Mouse (Mus musculus): ENCODE measurements at regions not wholly inside any gene's neighbourhood (a gene's known extent, or its start where the extent isn't known, plus 50 kb on each side); places are given as distances from the start of the nearest gene placed in this dataset.

GRCm38 (mm10) chr12:25768644-25769043 is 646.4 kb downstream of the Rnf144a start:
- no peak for DNase-seq (ENCODE audit: low spot score in 2 of 2)
- H3K4me3 ChIP-seq = no peak overlapping the region
- H3K27ac ChIP-seq = no peak overlapping the region
- no peak for TF ChIP-seq CTCF (conservative IDR thresholded peaks at IDR 0.05)

- no peak overlapping the region for H3K4me3 ChIP-seq
- DNase-seq (ENCODE audit: low spot score in 2 of 2) = no peak
- no peak overlapping the region for H3K27ac ChIP-seq
- TF ChIP-seq CTCF (conservative IDR thresholded peaks at IDR 0.05) = no peak
Measured at GRCm38 (mm10) chr12:25763061-25763460, 652.0 kb downstream of the Rnf144a start.

- no peak for TF ChIP-seq CTCF (conservative IDR thresholded peaks at IDR 0.05)
- Histone ChIP-seq H3K27ac (peak overlapping the region; percentile 47; the same call in 1 of the 2 replicates), H3K4me3 (no peak overlapping the region)
- peak; percentile 27 to 36 for DNase-seq (ENCODE audit: low spot score in 2 of 2)
Measured at GRCm38 (mm10) chr12:25757014-25757413, 658.0 kb downstream of the Rnf144a start.

- DNase-seq (ENCODE audit: low spot score in 2 of 2) = no peak
- TF ChIP-seq CTCF (conservative IDR thresholded peaks at IDR 0.05) = no peak
- H3K4me3 ChIP-seq = no peak overlapping the region
Measured at GRCm38 (mm10) chr12:25733801-25734200, 636.9 kb upstream of the Id2 start.

DNA sequence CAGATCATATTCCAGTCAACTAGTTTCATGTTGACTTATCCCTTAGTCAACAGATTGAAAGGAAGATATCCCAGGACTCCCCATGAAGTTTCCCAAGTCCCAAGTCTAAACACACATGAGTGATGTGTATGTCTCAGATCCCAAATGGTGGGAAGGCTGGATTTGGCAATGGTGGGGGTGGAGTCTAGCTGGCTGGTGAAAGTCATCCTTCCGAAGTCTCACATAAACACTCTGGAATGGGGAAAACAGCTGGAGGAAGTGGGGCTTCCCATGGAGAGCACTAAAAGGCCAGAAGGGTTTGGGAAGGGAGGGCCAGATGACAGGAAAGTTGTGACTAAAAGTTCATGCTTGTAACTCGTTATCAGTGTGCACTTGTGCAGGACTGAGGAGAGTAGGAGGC is 628.8 kb upstream of the Id2 start:
- DNase-seq (ENCODE audit: low spot score in 2 of 2) = no peak
- TF ChIP-seq CTCF (conservative IDR thresholded peaks at IDR 0.05) = no peak
- H3K4me3 ChIP-seq = no peak overlapping the region
- H3K27ac ChIP-seq = no peak overlapping the region

More at GRCm38 (mm10) chr12:25733801-25734200, 636.9 kb upstream of the Id2 start:
- no peak overlapping the region for H3K27ac ChIP-seq

GRCm38 (mm10) chr12:25711186-25711585 is 614.2 kb upstream of the Id2 start:
- no peak for DNase-seq (ENCODE audit: low spot score in 2 of 2)
- Histone ChIP-seq H3K27ac (no peak overlapping the region), H3K4me3 (no peak overlapping the region)
- no peak for TF ChIP-seq CTCF (conservative IDR thresholded peaks at IDR 0.05)

DNA sequence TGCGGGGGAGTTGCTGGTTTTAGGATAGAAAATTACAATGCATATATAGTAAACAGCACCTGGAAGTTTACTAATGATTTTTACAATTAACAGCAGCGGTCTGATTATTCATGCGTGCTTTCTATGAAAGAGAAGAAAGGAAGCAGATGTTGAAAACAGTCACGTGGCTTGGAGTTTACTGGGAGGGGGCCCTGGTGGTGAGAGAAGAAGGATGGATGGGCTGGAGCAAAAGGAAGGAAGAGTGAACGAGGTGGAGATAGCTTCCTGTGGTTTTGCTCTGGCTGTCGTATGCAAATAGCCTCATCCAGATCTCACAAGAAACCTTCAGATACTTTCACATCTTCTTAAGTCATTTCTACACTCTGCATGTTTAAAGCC is 606.1 kb upstream of the Id2 start:
- DNase-seq (ENCODE audit: low spot score in 2 of 2) = no peak
- Histone ChIP-seq H3K27ac (no peak overlapping the region), H3K4me3 (no peak overlapping the region)
- no peak for TF ChIP-seq CTCF (conservative IDR thresholded peaks at IDR 0.05)

- no peak for TF ChIP-seq CTCF (conservative IDR thresholded peaks at IDR 0.05)
- Histone ChIP-seq H3K4me3 (no peak overlapping the region), H3K27ac (no peak overlapping the region)
- no peak for DNase-seq (ENCODE audit: low spot score in 2 of 2)
Measured at GRCm38 (mm10) chr12:25702176-25703022, 605.5 kb upstream of the Id2 start.

- DNase-seq (ENCODE audit: low spot score in 2 of 2) = no peak
- no peak for TF ChIP-seq CTCF (conservative IDR thresholded peaks at IDR 0.05)
Measured at GRCm38 (mm10) chr12:25687063-25687462, 590.1 kb upstream of the Id2 start.

DNA sequence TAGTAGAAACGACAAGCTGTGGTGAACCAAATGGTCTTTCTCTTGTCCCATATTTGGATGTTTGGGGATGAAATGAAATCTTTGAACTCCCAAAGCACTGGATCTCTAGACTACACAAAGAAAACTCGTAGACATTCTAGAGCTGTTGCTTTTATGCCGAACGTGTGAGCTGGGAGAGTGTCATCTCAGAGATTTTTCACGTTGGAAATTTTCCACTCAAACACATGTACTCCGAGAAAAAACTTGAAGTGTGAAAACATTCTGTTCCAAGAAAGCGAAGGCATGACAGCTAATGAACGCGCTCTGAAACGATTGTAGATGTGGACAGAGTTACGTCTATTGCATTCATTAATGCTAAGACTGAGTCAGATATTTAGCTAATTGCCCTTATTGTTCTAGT is 579.7 kb upstream of the Id2 start:
- TF ChIP-seq CTCF (conservative IDR thresholded peaks at IDR 0.05) = no peak
- no peak for DNase-seq (ENCODE audit: low spot score in 2 of 2)
- Histone ChIP-seq H3K4me3 (no peak overlapping the region), H3K27ac (no peak overlapping the region)

More at GRCm38 (mm10) chr12:25687063-25687462, 590.1 kb upstream of the Id2 start:
- no peak overlapping the region for H3K27ac ChIP-seq
- no peak overlapping the region for H3K4me3 ChIP-seq

DNA sequence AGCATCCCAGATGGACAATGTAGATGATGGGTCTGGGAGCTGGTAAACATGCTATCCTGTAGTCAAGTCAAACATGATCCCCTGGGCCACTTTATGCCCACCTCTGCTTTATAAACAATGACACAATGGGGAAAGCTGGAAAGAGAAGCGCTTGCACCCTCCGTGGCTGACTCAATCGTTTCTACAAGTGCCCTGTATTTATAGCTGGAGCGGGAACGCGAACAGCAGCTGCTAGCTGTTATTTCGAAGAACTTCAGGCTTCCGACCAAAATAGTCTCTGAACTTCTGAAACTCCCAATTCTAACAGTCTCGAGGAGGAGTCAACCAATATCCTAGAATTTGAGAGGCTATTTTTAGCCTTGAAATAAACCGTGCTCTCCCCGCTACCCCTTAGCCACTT is 571.4 kb upstream of the Id2 start:
- no peak for DNase-seq (ENCODE audit: low spot score in 2 of 2)
- TF ChIP-seq CTCF (conservative IDR thresholded peaks at IDR 0.05) = no peak
- Histone ChIP-seq H3K27ac (no peak overlapping the region), H3K4me3 (no peak overlapping the region)

- no peak overlapping the region for H3K4me3 ChIP-seq
- TF ChIP-seq CTCF (conservative IDR thresholded peaks at IDR 0.05) = no peak
- no peak overlapping the region for H3K27ac ChIP-seq
- DNase-seq (ENCODE audit: low spot score in 2 of 2) = peak in 1 of 2 experiments; percentile 12
Measured at GRCm38 (mm10) chr12:25654456-25654855, 557.5 kb upstream of the Id2 start.

GRCm38 (mm10) chr12:25650237-25650636 is 553.3 kb upstream of the Id2 start:
- no peak for DNase-seq (ENCODE audit: low spot score in 2 of 2)
- H3K27ac ChIP-seq = no peak overlapping the region
- H3K4me3 ChIP-seq = no peak overlapping the region
- TF ChIP-seq CTCF (conservative IDR thresholded peaks at IDR 0.05) = no peak

DNA sequence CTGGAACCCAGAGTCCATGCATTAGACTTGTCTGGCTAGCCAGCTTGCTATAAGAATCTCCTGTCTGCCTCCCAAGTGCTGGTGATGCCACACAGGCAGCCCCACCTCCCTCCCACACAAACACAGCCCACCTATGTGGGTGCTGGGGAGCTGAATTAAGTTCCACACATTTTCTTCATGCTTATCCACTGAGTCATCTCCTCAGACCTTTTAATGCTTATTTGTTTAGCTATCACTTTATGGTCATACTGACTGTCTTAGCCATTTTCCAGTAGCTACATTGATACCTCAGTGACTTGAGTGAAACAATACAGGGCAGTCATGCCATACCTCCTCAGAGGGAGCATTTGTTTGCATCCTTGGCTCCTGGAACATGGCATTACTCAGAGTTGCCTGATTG is 531.1 kb upstream of the Id2 start:
- H3K4me3 ChIP-seq = no peak overlapping the region
- DNase-seq (ENCODE audit: low spot score in 2 of 2) = no peak
- no peak overlapping the region for H3K27ac ChIP-seq
- TF ChIP-seq CTCF (conservative IDR thresholded peaks at IDR 0.05) = no peak
